Mouse (Mus musculus) layer of hippocampus, postnatal 25 days (tissue): ENCODE results near the gene Tmem223. TPM values are rescaled to one million over a fixed set of nuclear protein-coding genes. Genes with fewer than 3 reads are reported as not detected.

Experiments used
- DNase-seq, 2 experiments: peaks; one replicate each; pipeline ENCODE4 v3.0.0; 2022; ENCODE audit warnings: mixed read lengths in 2 of 2, low spot score in 1 of 2; ENCODE audit errors: extremely low spot score in 1 of 2
- total RNA-seq, 2 experiments: library from RNA; stranded (reverse); gene quantifications; 2 replicates each; pipeline ENCODE4 v1.2.3; 2021

The Tmem223 gene
- total RNA-seq, 2 experiments from 2014 or later, result 92.1 to 101 TPM

GRCm38 (mm10) chr19:8742176-8742575 lies 28.6 kb upstream of the Tmem223 start:
- DNase-seq, result no peak

GRCm38 (mm10) chr19:8745382-8745781 lies 25.4 kb upstream of the Tmem223 start:
- DNase-seq, result no peak

GRCm38 (mm10) chr19:8747368-8747767 lies 23.4 kb upstream of the Tmem223 start:
- no peak for DNase-seq

- DNase-seq, result no peak
Observed at GRCm38 (mm10) chr19:8755652-8756051, 15.1 kb upstream of the Tmem223 start.

GRCm38 (mm10) chr19:8756635-8757387 lies 14.0 kb upstream of the Tmem223 start, which contains the start of gene Nxf1:
TSS of gene Nxf1 (plus strand) at chr19:8757073.
- DNase-seq, result peak; percentile 83 to 88

- DNase-seq, result no peak
Observed at GRCm38 (mm10) chr19:8757471-8757998, 13.3 kb upstream of the Tmem223 start.

- DNase-seq, result no peak
Observed at GRCm38 (mm10) chr19:8758899-8759298, 11.9 kb upstream of the Tmem223 start.

- DNase-seq, result no peak
Observed at GRCm38 (mm10) chr19:8760757-8761156, 10.0 kb upstream of the Tmem223 start.

GRCm38 (mm10) chr19:8763276-8763675 lies 7.5 kb upstream of the Tmem223 start:
- DNase-seq, result no peak

- DNase-seq, result no peak
Observed at GRCm38 (mm10) chr19:8765562-8765961, 5.2 kb upstream of the Tmem223 start.

GRCm38 (mm10) chr19:8772996-8773395 lies 2.2 kb downstream of the Tmem223 start:
- no peak for DNase-seq

- DNase-seq, result no peak
Observed at GRCm38 (mm10) chr19:8773409-8773808, 2.6 kb downstream of the Tmem223 start.

GRCm38 (mm10) chr19:8774086-8774835 lies 3.5 kb downstream of the Tmem223 start, which contains the start of gene Tmem179b:
TSS of gene Tmem179b (minus strand) at chr19:8774467.
- peak; percentile 96 to 99 for DNase-seq

GRCm38 (mm10) chr19:8774951-8775421 lies 4.2 kb downstream of the Tmem223 start:
- no peak for DNase-seq

- peak; percentile 67 to 69 for DNase-seq
Observed at GRCm38 (mm10) chr19:8786008-8786781, 15.4 kb downstream of the Tmem223 start, which contains the start of gene Taf6l. TSS of gene Taf6l (minus strand) at chr19:8786417.

- no peak for DNase-seq
Observed at GRCm38 (mm10) chr19:8788521-8788920, 17.7 kb downstream of the Tmem223 start.

GRCm38 (mm10) chr19:8789171-8789570 lies 18.4 kb downstream of the Tmem223 start:
- DNase-seq, result no peak

- DNase-seq, result no peak
Observed at GRCm38 (mm10) chr19:8790171-8790570, 19.4 kb downstream of the Tmem223 start.

- DNase-seq, result peak; percentile 74 to 76
Observed at GRCm38 (mm10) chr19:8798264-8798946, 27.6 kb downstream of the Tmem223 start, which contains the start of gene Polr2g. TSS of gene Polr2g (minus strand) at chr19:8798577.

GRCm38 (mm10) chr19:8798947-8799315 lies 28.1 kb downstream of the Tmem223 start:
- no peak for DNase-seq
